Mouse (Mus musculus) neural tube, embryonic 10.5 days (tissue): ENCODE measurements at regions not wholly inside any gene's neighbourhood (a gene's known extent, or its start where the extent isn't known, plus 50 kb on each side); places are given as distances from the start of the nearest gene placed in this dataset.
A peak's percentile ranks its signal among the peaks of the same experiment; 100 is the strongest.

ENCODE experiments used
- DNase-seq: peaks from one replicate; pipeline ENCODE4 v3.0.0-alpha.2; 2017; ENCODE audit warnings: low spot score; ENCODE audit errors: extremely low spot score

- DNase-seq: peak; percentile 16
Measured at GRCm38 (mm10) chr10:44647021-44647420, 118.7 kb upstream of the Prdm1 start.

GRCm38 (mm10) chr10:44646615-44647014, 118.3 kb upstream of the Prdm1 start:
- no peak for DNase-seq

- DNase-seq: no peak
Measured at GRCm38 (mm10) chr10:44641616-44642015, 113.3 kb upstream of the Prdm1 start.

DNA sequence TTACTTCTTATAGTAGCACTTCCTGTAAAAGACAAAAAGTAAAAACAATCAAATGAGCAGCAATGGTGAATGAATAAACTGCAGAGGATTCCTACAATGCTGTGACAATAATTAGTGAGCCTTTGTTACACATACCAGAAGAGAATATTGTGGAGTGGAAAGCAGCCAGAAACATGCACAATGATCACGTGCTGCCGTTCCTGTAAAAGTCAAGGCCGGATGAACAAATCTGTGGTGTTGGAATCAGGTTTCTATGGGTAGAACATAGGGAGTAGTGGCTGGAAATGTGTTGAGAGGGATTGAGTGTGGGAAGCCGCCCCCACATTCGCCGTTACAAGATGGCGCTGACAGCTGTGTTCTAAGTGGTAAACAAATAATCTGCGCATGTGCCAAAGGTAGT, 112.3 kb upstream of the Prdm1 start:
- DNase-seq: no peak

DNA sequence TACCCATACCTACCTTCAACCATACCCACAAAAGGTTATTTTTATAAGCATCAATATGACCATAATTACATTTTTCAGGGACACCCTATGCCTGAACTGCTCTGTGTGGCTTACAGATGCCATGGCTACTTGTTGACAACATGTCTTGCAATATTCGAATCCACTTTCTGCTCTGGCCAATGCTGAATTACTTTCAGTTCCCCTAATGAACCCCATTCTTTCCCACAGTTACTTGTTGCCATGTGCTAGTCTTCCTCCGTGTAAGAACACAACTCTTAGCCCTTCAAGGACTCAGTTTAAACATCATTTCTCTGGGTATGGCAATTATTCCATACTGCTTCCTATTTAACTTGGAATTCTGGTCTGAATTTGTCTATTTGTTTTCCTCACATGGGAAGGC, 110.4 kb upstream of the Prdm1 start:
- no peak for DNase-seq

- no peak for DNase-seq
Measured at GRCm38 (mm10) chr10:44636786-44637185, 108.5 kb upstream of the Prdm1 start.

GRCm38 (mm10) chr10:44636061-44636460, 107.8 kb upstream of the Prdm1 start:
- DNase-seq: no peak

GRCm38 (mm10) chr10:44631584-44631983, 103.3 kb upstream of the Prdm1 start:
- no peak for DNase-seq

GRCm38 (mm10) chr10:44630485-44630884, 102.2 kb upstream of the Prdm1 start:
- no peak for DNase-seq

- no peak for DNase-seq
Measured at GRCm38 (mm10) chr10:44628387-44628786, 100.1 kb upstream of the Prdm1 start.

- DNase-seq: no peak
Measured at GRCm38 (mm10) chr10:44627431-44627830, 99.1 kb upstream of the Prdm1 start.

- no peak for DNase-seq
Measured at GRCm38 (mm10) chr10:44625521-44625920, 97.2 kb upstream of the Prdm1 start.

GRCm38 (mm10) chr10:44615586-44615985, 87.3 kb upstream of the Prdm1 start:
- DNase-seq: no peak

GRCm38 (mm10) chr10:44612571-44612970, 84.3 kb upstream of the Prdm1 start:
- DNase-seq: no peak

- no peak for DNase-seq
Measured at GRCm38 (mm10) chr10:44611399-44611798, 83.1 kb upstream of the Prdm1 start.

DNA sequence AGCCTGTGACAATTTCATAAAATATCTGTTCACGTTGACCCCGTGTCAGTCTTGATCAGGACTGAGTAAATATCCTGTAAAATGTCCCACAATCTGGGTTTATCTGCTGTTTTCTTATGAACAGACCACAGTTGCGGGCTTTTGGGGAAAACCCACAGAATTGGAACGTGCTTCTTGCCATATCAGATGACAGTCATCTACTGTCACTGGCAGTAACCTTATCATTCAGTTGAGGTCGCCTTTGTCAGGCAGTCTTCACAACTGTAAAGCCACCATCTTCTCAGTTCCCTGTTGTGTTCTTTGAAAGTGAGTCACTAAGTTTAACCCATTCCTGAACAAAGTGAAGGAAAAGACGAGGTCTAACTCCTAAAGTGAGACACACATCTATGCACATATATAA, 80.9 kb upstream of the Prdm1 start:
- no peak for DNase-seq

- no peak for DNase-seq
Measured at GRCm38 (mm10) chr10:44607334-44607851, 79.1 kb upstream of the Prdm1 start.

DNA sequence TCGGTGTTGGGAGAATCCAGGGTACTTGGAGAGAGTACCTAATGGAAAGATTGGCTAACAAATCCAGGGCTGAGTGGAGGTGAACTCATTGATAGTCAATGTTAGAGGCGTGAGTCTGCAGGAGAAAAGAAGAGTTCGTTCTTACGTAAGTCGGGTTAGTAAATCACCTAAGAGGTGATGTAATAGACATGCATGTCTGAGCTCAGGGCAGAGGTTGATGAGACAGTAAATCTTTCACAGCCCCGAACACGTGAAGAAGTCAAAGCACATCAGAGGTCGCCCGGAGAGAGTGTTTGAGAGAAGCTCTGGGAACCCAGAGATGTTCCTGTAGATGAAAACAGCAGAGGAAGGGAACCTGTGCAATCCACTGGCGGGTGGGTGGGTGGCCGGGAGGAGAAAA, 76.2 kb upstream of the Prdm1 start:
- DNase-seq: no peak

- no peak for DNase-seq
Measured at GRCm38 (mm10) chr10:44603461-44603860, 75.2 kb upstream of the Prdm1 start.

- DNase-seq: no peak
Measured at GRCm38 (mm10) chr10:44601550-44601949, 73.2 kb upstream of the Prdm1 start.

GRCm38 (mm10) chr10:44599964-44600334, 71.6 kb upstream of the Prdm1 start:
- peak; percentile 16 for DNase-seq

DNA sequence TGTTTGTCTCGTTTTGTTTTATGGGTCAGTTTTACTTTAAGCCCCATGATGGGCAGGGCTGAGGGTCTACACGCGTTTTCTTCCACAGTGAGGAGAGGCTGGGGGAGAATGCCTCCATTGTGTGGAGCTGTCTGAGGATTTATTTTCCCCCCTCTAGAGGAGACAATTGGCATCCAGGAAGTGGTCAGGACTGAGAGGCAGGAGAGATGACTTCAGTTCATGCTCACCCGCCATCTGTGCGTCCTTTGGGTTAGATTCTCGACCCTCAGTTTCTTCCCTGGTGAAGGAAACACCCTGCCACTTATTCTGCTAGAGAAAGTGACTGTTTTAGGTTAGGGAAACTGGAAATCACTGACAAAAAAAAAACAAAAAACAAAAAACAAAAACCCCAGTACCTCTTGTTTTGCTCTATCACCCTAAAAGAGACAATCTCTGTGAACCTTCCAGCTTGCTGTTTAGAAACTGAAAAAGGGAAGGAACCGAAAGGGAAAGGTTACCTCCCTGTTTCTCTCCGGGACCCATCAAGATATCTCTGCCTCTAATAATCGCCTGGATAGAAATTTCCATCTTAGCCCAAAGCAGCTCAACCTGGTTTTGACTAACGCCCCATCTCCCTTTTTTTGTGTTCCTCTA, 71.1 kb upstream of the Prdm1 start:
- DNase-seq: no peak

- DNase-seq: no peak
Measured at GRCm38 (mm10) chr10:44598615-44599014, 70.3 kb upstream of the Prdm1 start.

DNA sequence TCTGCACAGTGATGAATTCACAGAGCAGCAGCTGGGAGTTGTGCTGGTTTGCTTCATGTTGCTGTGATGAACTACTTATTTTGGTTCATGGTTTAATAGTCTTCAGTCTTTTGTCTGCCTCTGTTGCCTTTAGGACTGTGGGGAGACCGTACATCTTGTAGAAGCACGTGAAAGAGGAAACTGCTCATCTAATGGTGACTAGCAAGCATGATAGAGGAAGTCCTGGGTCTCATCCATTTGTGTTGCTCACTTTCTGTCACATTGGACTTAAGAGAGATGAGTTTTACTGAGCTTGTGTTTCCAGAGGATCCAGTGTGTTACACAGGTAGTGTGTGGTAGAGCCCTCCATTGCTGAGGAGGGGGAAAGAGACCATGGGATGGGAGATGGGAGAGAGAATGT, 67.6 kb upstream of the Prdm1 start:
- DNase-seq: no peak
